Mouse (Mus musculus) adrenal gland, adult (tissue): ENCODE results near the gene Gbp9.
A peak's percentile ranks its signal among the peaks of the same experiment; 100 is the strongest.
"Not testable (repeated sequence)": the region's sequence is repeated elsewhere in the genome, so short reads cannot be mapped to it uniquely, and the experiment has no call there.

Experiments used
- DNase-seq, 2 experiments: peaks; one replicate each; pipeline ENCODE4 v3.0.0; 2022 to 2023; ENCODE audit warnings: low spot score in 1 of 2; ENCODE audit not compliant: inconsistent age in 2 of 2

Gene Gbp9

DNA sequence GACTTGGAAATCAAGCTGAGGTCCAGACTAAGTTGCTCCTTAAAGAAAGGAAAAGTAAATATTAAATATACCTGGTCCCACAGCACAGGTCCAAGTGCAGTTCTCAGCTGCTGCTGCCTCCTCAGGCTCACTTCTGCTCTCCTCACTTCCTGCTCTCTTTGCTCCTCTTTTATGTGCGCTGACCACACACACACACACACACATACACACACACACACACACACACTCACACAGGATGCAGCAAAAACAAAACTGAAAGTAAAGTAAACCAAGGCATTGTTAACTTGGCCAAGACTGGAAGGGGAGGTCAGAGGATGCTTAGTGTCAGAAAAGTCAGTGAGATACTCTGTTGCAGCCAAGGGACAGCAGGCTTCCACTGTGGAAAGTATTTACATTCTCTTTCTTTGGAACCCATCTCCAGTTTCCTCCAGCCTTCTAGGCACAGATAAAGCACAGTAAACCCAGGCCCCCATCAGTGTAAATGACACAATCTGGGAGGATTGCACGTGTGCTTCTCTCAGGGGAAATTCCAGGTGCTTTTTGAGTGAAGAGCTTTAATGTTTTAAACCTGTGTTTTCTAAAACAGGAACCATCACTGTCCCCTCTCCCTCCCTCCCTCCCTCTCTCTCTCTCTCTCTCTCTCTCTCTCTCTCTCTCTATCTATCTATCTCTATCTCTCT lies at the start of gene Gbp9, which contains the start of the genes Gbp8 and Gbp4:
TSS of gene Gbp9 (minus strand) at position 131 of the 680 bp plus-strand sequence.
TSS of gene Gbp8 (minus strand) at position 132 of the 680 bp plus-strand sequence.
TSS of gene Gbp4 (minus strand) at position 178 of the 680 bp plus-strand sequence.
- DNase-seq: peak; percentile 26 to 66

DNA sequence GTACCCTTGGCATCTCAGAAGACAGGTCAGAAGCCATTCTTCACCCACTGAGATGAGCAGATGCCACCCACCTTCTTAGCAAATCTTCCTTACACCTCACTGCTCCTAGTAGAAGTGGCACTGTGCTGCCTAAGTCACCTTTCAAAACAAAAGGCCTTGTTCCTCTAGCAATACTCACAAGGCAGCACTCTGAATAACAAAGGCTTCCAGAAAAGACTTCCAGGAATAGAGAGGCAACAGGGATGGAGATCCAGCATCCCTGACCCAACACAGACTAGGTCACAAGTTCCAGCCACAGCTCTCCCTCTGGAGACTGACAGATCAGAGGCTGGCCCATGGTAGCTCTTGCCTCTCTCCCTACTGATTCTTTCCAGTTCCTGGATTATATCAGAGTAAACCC lies 42.1 kb upstream of the Gbp9 start:
- DNase-seq: no peak

DNA sequence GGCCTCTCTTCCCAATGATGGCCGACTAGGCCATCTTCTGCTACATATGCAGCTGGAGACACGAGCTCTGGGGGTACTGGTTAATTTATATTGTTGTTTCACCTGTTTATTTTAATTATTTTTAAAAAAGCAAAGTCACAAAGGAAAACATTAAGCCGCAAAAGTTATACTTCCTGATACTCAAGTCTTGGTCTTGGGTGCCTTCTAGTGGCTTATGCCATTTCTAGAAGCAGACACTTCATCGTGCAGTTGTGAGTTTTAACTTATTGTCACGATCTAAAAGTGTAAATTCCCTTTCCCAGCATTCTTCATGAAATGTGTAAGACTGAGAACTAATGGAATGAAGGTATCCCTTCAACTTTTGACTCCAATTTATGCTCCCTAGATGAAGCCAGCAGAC lies 17.2 kb upstream of the Gbp9 start:
- DNase-seq: no peak

DNA sequence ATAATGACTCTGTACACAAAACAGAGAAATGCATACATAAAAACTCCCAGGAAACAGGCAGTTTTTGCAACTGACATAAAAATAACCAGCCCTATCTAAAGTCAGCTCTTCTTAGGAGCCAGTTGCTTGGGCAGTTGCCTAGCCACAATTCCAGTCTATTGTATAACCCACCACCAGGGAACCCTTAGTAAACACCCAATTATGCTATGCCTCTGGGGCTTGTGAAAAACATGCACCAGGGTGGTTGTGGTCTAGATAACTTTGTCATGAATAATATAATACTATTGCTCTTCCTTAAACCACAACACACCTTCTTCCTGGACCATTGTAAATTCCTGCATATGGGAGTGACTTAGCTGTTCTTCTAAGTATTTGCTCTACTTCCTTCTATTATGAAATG lies 14.7 kb upstream of the Gbp9 start:
- DNase-seq: no peak

DNA sequence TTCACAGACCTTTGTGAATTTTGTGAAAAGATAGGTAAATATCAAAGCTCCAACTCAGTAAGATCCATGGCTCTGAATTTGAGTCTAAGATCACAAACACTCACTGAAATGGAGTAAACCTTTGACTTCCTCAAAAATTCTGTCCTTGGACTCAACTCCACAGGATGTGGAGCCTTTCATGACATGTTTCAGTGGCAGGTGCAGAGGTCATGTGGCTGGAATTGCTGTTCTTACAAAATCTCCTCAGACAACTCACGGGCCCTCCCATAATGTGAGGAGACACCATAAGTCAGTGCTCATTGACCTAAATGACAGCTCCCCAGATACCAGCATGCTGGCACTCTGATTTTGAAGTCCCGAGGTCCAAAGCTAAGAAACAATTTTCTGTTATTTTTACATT lies 8.7 kb upstream of the Gbp9 start:
- not testable (repeated sequence) for DNase-seq

DNA sequence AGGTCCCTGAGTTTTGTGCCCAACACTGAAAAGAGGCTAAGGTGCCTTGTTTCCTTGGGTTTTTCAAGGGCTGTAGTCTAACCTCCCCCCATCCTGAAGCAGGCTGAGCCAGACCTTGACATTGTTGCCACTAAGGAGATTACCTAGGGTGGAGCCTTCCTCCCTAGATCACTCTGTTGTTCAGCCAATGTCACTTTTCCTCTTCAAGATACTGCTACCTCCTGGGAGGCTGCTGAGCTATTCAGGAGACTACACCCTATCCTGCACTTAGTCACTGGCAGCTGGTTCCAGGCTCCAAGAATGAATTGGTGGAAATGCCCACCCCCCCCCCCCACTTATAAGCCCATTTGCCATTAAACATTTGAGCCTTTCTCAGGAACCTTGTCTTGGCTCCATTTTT lies 7.1 kb upstream of the Gbp9 start:
- DNase-seq: peak in 1 of 2 experiments; percentile 47

DNA sequence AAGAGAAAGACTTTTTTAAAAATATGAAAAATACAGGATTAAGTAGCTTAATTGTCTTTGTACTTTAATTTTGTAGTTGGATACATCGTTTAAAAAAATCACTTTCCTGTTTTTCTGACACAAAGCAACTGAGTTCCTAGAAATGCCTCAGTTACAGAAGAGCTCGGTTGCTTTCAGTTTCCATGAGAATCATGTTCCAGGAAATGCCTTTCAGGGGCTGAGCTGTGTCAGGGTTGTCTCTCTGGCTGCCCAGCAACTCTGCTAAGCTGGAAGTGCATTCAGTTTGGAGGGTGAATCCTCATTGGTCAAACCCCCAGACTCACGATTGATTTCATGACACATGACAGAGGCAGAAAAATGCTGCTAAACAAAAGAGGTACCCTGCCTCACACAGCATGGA lies 6.4 kb upstream of the Gbp9 start:
- peak in 1 of 2 experiments; percentile 66 for DNase-seq

DNA sequence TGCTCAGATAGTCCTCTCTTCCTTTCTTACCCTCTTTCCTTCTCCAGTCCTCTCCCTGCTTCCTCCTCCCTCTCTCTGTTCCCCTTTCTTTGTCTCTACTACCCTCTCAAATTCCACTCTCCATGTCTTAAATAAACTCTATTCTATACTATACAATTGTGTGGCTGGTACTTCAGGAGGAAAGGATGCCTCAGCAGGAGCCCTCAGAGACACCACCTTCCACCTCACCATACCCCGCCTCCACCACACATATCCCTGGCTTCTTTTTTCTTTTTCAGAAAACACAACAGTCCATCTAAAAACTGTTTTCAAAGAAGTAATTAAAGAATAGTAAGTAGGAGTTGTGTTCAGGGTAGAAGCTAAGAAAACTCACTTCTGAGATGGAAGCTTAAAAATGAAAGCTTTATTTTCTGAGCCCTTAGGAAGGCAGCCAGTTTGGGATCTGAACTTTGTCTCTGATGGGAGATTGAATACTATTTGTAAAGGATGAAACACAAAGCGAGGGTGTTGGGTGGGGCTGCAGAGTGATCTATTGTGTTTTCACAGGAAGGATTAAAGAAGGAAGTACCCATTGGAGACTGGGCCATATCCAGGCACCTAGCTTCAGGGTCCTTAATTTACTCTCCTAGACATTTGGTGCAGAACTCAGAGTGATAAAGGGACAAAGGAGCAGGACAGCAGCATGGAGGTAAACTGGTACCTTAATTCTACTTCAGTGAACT lies 911 bp upstream of the Gbp9 start:
- not testable (repeated sequence) for DNase-seq

DNA sequence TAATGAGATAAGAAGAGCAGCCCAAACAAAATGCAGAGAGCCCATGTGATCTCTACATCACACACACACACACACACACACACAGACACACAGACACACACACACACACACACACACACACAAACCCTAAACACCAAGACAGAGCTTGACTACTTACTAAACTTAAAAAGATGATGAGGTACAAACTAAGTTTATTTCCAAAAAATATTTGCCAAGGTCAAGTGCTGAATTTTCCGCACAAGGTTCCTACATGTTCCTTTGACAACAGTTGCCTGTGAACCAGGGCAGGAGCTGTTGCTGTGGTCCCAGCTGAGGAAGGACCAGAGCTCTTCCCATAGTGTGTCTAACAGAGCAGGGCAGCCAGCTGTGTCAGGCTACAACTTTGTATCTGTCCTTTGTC lies 433 bp downstream of the Gbp9 start:
- no peak for DNase-seq

DNA sequence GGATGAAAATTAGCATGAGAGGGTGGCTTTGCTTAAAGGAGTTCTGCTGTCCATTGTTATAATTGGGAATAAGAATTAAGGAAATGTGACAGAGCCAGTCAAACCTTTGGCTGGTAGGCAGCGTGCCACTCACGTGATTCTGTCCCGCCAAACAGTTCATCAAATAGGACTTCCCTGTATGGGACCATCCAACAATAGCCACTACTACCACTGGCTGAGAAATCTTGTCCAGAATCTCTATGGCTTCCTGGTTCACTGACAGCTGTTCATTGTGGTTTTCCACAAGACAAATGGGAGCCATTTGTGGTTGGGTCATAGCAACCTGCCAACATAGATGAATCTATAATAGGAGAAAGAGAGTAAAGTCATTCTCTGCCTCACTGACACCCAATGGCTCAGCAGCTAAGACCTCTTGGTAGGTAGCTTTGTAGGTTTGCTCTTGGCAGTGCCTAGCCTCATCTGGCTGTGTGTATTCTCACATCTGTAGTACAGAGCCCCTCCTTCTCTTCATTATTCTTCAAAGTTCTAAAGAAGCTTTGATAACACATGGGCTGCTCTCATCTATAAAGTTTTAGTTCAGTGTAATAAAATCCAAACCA lies 2.5 kb downstream of the Gbp9 start:
- DNase-seq: not testable (repeated sequence)

DNA sequence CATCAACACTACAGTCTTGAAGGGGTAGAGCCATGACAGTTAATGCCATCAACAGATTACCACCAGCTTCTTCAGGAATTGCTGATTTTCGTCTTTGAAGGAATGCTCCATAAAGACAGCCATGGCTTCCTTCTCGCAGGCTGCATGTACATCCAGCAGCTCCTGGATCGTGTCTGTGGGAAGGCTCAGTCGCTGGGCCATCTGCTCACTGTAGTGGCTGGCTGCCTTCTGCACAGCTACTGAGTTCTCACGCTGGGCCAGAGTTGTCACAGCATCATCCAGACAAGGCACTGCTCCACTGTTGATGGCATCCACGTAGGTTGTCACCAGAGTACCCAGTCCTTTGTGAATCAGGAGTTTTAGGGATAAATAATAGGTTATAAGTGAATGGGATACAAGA lies 17.6 kb downstream of the Gbp9 start:
- DNase-seq: not testable (repeated sequence)

DNA sequence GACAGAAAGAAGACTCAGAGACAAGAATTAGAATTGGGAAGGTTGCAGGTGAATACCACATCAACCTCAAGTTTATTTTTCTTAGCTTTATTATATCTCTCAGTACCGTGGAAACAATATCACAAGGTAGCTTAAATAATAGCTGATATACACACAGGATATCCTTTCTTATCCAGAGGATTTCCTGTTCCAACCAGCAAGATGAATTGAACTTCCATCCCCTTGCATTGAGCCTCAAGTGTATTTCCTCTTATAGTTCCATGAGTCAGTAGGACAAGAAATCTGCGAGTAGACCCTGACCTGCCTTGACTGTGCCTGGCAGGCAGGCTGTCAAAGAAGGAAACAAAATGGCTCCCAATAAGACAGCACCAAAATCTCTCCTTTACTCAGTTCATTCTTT lies 23.6 kb downstream of the Gbp9 start:
- no peak for DNase-seq

DNA sequence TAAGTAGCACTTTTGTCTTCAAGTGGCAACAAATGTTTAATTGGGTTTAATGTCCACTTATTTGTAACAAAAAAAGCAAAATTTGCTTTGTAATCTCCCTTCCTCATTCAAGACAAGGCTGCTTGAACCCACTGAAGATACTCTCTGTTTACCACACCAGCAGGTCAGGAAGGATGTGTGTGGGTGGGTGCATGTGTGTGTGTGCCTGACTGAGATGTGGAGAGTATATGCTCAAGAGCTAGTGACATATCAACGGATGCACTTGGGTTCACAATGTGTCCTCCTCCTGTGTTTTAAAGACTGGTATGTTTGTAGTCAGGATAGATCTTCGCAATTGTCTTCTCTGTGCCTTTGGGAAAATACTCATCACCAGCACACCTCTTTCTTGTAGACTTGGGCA lies 24.6 kb downstream of the Gbp9 start:
- no peak for DNase-seq

DNA sequence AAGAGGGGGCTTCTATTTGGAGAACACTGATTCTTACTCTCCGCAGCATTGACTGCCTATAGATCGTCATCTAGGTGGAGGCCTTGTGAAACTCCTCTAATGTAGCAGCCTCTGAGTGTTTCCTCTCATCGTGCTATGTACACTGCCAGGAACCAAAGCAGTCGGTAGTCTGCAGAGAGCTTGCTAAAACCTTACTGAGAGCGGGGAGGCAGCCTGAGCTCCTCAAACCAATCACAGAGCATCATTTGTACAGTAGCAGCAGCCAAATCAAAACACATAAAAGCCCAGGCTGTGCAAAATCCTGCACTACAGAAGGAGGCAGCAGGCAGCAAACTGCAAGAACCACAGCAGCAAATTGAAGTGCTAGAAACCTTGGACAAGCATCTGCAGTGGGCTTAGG lies 25.7 kb downstream of the Gbp9 start:
- DNase-seq: no peak

DNA sequence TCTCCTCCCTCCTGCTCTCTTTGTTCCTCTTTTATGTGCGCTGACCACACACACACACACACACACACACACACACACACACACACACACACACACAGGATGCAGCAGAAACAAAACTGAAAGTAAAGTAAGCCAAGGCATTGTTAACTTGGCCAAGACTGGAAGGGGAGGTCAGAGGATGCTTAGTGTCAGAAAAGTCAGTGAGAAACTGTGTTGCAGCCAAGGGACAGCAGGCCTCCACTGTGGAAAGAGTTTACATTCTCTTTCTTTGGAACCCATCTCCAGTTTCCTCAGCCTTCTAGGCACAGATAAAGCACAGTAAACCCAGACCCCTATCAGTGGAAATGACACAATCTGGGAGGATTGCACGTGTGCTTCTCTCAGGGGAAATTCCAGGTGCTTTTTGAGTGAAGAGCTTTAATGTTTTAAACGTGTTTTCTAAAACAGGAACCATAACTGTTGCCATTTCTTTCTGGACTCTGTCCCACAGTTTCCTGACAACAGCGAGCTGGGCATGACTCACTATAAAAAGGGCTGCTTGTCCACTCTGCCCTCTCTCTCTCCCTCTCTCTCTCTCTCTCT lies 29.0 kb downstream of the Gbp9 start:
- peak; percentile 54 to 80 for DNase-seq

DNA sequence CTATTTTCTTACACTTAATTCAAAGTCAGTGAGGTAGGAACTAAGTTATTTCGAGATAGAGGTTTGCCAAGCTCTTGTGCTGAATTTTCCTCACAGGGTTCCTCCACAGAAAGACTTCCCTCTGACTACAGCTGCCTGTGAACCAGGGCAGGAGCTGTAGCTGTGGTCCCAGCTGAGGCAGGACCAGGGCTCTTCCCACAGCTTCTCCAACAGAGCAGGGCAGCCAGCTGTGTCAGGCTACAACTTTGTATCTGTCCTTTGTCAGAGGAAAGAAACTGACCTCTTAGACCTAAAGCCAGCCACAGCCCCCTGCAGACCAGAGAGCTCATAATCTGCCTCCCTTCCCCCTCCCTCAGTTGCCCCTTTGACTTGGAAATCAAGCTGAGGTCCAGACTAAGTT lies 29.6 kb downstream of the Gbp9 start:
- not testable (repeated sequence) for DNase-seq

DNA sequence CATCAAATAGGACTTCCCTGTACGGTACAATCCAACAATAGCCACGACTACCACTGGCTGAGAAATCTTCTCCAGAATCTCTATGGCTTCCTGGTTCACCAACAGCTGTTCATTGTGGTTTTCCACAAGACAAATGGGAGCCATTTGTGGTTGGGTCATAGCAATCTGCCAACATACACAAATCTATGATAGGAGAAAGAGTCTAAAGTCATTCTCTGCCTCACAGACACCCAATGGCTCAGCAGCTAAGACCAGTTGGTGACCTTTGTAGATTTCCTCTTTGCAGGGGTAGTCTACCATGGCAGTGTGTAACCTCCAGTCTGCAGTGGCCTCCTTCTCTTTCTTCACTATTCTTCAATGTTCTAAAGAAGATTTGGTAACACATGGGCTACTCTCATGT lies 33.6 kb downstream of the Gbp9 start:
- not testable (repeated sequence) for DNase-seq

DNA sequence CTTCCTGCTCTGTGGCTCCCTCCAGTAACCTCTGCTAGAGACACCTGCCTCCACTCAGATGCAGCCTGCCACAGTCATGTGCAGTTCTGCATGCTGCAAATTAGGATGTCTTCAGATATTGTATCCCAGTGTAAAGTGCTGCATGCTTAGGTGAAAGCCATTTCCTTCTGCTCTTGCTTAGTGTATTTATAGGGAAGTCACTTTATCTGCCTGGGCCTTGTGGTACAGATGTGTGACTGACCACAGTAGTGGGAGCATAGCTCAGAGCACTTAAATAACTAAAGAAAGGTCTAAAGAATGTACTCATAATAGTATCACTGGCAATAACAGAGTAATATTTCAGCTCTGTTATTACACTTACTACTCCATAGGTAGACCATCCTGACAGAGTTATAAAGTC lies 57.4 kb downstream of the Gbp9 start:
- no peak for DNase-seq

DNA sequence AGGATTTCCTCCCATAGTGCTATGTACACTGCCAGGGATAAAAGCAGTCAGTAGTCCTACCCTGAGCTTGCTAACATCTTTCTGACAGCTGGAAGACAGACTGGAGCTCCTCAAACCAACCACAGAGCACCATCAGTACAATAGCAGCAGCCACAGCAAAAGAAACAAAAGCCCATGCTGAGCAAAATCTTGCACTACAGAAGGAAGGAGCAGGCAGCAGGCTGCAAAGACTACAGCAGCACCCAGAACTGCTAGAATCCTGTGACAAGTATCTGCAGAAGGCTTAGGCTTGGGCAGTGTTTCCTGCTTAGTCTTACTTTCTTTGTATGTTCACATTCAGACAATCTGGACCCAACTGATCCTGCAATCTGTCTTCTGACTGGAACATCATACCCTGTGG lies 71.0 kb downstream of the Gbp9 start:
- not testable (repeated sequence) for DNase-seq

DNA sequence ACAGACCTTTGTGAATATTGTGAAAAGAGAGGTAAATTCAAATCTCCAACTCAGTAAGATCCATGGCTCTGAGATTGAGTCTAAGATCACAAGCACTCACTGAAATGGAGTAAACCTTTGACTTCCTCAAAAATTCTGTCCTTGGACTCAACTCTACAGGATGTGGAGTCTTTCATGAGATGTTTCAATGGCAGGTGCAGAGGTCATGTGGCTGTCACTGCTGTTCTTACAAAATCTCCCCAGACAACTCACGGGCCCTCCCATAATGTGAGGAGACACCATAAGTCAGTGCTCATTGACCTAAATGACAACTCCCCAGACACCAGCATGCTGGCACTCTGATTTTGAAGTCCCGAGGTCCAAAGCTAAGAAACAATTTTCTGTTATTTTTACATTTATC lies 74.9 kb downstream of the Gbp9 start:
- DNase-seq: not testable (repeated sequence)

DNA sequence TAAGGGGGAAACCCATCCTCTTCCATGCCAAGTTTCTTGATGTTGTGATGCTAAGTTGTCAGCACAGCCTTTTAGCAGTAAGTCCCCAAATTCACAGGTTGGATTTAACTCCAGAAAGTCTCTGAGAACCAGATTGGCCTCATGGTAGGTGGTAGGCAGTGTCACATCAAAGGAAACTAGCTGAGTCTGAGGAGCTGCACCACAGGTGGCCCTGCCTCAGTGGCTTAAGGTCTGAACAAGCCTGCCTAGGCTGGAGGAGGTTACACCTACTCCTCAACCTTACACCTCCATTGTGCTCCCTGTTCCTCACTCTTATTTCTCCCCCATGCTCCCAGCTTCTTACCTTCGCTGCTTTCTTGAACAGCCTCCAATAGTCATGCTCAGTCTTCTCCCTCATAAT lies 76.0 kb downstream of the Gbp9 start:
- no peak for DNase-seq

DNA sequence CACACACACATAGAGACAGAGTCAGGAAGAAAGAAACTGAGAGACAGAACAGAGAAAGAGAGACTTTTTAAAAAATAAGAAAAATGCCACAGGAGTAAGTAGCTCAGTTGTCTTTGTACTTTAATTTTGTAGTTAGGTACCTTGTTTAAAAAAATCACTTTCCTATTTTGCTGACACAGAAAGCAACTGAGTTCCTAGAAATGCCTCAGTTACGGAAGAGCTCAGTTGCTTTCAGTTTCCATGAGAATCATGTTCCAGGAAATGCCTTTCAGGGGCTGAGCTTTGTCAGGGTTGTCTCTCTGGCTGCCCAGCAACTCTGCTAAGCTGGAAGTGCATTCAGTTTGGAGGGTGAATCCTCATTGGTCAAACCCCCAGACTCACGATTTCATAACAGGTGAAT lies 76.9 kb downstream of the Gbp9 start:
- DNase-seq: peak in 1 of 2 experiments; percentile 26
